Mouse (Mus musculus) lung, postnatal 0 days (tissue): ENCODE data around the gene Fam71f1. TPM values are rescaled to one million over a fixed set of nuclear protein-coding genes. Genes with fewer than 3 reads are reported as not detected.

Source experiments
- ATAC-seq: fragments of 200-750 bp; cut with Nextera tagmentation; 2 replicates; pipeline ENCODE4 v1.8.0; 2017; ENCODE audit warnings: moderate library complexity
- DNase-seq: peaks from one replicate; pipeline ENCODE4 v3.0.0-alpha.2; 2016; ENCODE audit warnings: low spot score
- H3K27ac ChIP-seq: fragments of 300-500 bp; sonication (generic); 2 replicates; pipeline ENCODE4 v1.5.1; 2014; ENCODE audit warnings: antibody characterized with exemption, mild to moderate bottlenecking, low read length, mixed read lengths
- H3K27me3 ChIP-seq: fragments of 300-500 bp; sonication (generic); replicated peaks from 2 replicates; pipeline ENCODE4 v1.6.1; 2014; ENCODE audit warnings: low read length, mixed read lengths; ENCODE audit not compliant: insufficient read depth
- H3K36me3 ChIP-seq: fragments of 300-500 bp; sonication (generic); 2 replicates; pipeline ENCODE4 v1.6.1; 2014; ENCODE audit warnings: low read length, mixed read lengths; ENCODE audit not compliant: insufficient read depth
- H3K4me1 ChIP-seq: fragments of 300-500 bp; sonication (generic); 2 replicates; pipeline ENCODE4 v1.6.1; 2014; ENCODE audit warnings: antibody characterized with exemption, low read depth, low read length, mixed read lengths; ENCODE audit not compliant: insufficient read depth
- H3K4me2 ChIP-seq: fragments of 300-500 bp; sonication (generic); replicated peaks from 2 replicates; pipeline ENCODE4 v1.6.1; 2014; ENCODE audit warnings: low read depth, mild to moderate bottlenecking, low read length, moderate library complexity, mixed read lengths
- H3K4me3 ChIP-seq: fragments of 300-500 bp; sonication (generic); 2 replicates; pipeline ENCODE4 v1.5.1; 2014; ENCODE audit warnings: low read depth, low read length
- H3K9ac ChIP-seq: fragments of 300-500 bp; sonication (generic); replicated peaks from 2 replicates; pipeline ENCODE4 v1.6.1; 2014; ENCODE audit warnings: low read depth, mild to moderate bottlenecking
- H3K9me3 ChIP-seq: fragments of 300-500 bp; sonication (generic); 2 replicates; pipeline ENCODE4 v1.6.1; 2016; ENCODE audit warnings: low read length, mixed read lengths
- CTCF ChIP-seq: IDR thresholded peaks from 2 replicates; pipeline ENCODE4 v1.5.1; 2016; ENCODE audit warnings: antibody characterized with exemption, mild to moderate bottlenecking
- EP300 ChIP-seq: IDR thresholded peaks from 2 replicates; pipeline ENCODE4 v1.6.1; 2016; ENCODE audit warnings: antibody characterized with exemption, mild to moderate bottlenecking, control low read depth
- WGBS: fragments of 180-500 bp; shearing (Covaris S2); extraction: QIAGEN DNeasy Blood & Tissue Kit; methylation state at CpG from one replicate; pipeline ENCODE4 v1.1.7; 2014; 5-methylcytosine and 5-hydroxymethylcytosine counted together
- polyA plus RNA-seq: library from polyadenylated mRNA; unstranded; fragments of >200 nt; fragmentation: Nextera tagmentation; extraction: Ambion mirVana; gene quantifications from 2 replicates; pipeline ENCODE4 v1.2.1, GENCODE M21; 2015

Gene Fam71f1
- polyA plus RNA-seq, 1 experiment from 2014 or later: not detected

GRCm38 (mm10) chr6:29362246-29363128, 43.5 kb downstream of the Fam71f1 start:
- Histone ChIP-seq H3K9me3 (no peaks in the 10 kb centered on the region), H3K27me3 (no peaks in the 10 kb centered on the region), H3K36me3 (peaks cover 22% of the 10 kb centered on the region), H3K4me2 (no peak overlapping the region), H3K4me1 (no peaks in the 10 kb centered on the region), H3K27ac (0 out of 2 replicates have a peak overlapping the region, but pooled peaks have one; percentile 17), H3K9ac (no peak overlapping the region), H3K4me3 (no peak overlapping the region)
- TF ChIP-seq CTCF (peak; percentile 60), EP300 (no peak)
- ATAC-seq (peak; percentile 84), DNase-seq (peak; percentile 68)
- 52% methylated on average over 7 of the region's 7 CpGs for WGBS

GRCm38 (mm10) chr6:29363129-29363515, 44.2 kb downstream of the Fam71f1 start:
- Histone ChIP-seq H3K27ac (0 out of 2 replicates have a peak overlapping the region, but pooled peaks have one; percentile 17), H3K9me3 (no peaks in the 10 kb centered on the region), H3K36me3 (peaks cover 18% of the 10 kb centered on the region), H3K9ac (no peak overlapping the region), H3K27me3 (no peaks in the 10 kb centered on the region), H3K4me2 (no peak overlapping the region), H3K4me1 (no peaks in the 10 kb centered on the region), H3K4me3 (no peak overlapping the region)
- DNase-seq: no peak
- ATAC-seq: no peak
- TF ChIP-seq EP300: no peak
- TF ChIP-seq CTCF: no peak
- 79% methylated on average over 3 of the region's 3 CpGs for WGBS

- 91% methylated on average over 1 of the region's 1 CpGs for WGBS
- H3K36me3 ChIP-seq: peaks cover 10% of the 10 kb centered on the region; the same call in 1 of the 2 replicates
- H3K9ac ChIP-seq: no peak overlapping the region
These were observed 46.3 kb downstream of the Fam71f1 start for GRCm38 (mm10) chr6:29365277-29365676.

GRCm38 (mm10) chr6:29377386-29377785, 58.4 kb downstream of the Fam71f1 start:
- 85% methylated on average over 4 of the region's 4 CpGs for WGBS
- no peak for ATAC-seq

More at GRCm38 (mm10) chr6:29365277-29365676, 46.3 kb downstream of the Fam71f1 start:
- no peaks in the 10 kb centered on the region for H3K27me3 ChIP-seq
- no peaks in the 10 kb centered on the region for H3K9me3 ChIP-seq
- ATAC-seq (no peak), DNase-seq (no peak)
- no peak for TF ChIP-seq CTCF
- no peak for TF ChIP-seq EP300
- no peak overlapping the region for H3K27ac ChIP-seq
- no peak overlapping the region for H3K4me3 ChIP-seq
- no peak overlapping the region for H3K4me2 ChIP-seq
- no peaks in the 10 kb centered on the region for H3K4me1 ChIP-seq

GRCm38 (mm10) chr6:29378678-29379077, 59.7 kb downstream of the Fam71f1 start:
- Histone ChIP-seq H3K27me3 (no peaks in the 10 kb centered on the region), H3K4me2 (no peak overlapping the region), H3K9ac (no peak overlapping the region), H3K9me3 (no peaks in the 10 kb centered on the region), H3K4me3 (no peak overlapping the region), H3K4me1 (no peaks in the 10 kb centered on the region), H3K27ac (no peak overlapping the region), H3K36me3 (peaks cover 9% of the 10 kb centered on the region; the same call in 1 of the 2 replicates)
- ATAC-seq: no peak
- no peak for DNase-seq
- TF ChIP-seq CTCF (no peak), EP300 (no peak)
- 92% methylated on average over 10 of the region's 10 CpGs for WGBS

More at GRCm38 (mm10) chr6:29377386-29377785, 58.4 kb downstream of the Fam71f1 start:
- Histone ChIP-seq H3K9ac (no peak overlapping the region), H3K4me3 (no peak overlapping the region), H3K4me1 (no peaks in the 10 kb centered on the region), H3K9me3 (no peaks in the 10 kb centered on the region), H3K27ac (no peak overlapping the region), H3K36me3 (peaks cover 19% of the 10 kb centered on the region; the same call in 1 of the 2 replicates), H3K4me2 (no peak overlapping the region), H3K27me3 (no peaks in the 10 kb centered on the region)
- no peak for TF ChIP-seq CTCF
- no peak for TF ChIP-seq EP300
- DNase-seq: no peak

- Histone ChIP-seq H3K9me3 (no peaks in the 10 kb centered on the region), H3K4me1 (no peaks in the 10 kb centered on the region), H3K27me3 (no peaks in the 10 kb centered on the region), H3K27ac (no peak overlapping the region), H3K9ac (no peak overlapping the region), H3K36me3 (peaks cover 6% of the 10 kb centered on the region; the same call in 1 of the 2 replicates), H3K4me3 (no peak overlapping the region), H3K4me2 (no peak overlapping the region)
- DNase-seq (no peak), ATAC-seq (no peak)
- 86% methylated on average over 6 of the region's 6 CpGs for WGBS
- TF ChIP-seq CTCF (no peak), EP300 (no peak)
These were observed 61.0 kb downstream of the Fam71f1 start for GRCm38 (mm10) chr6:29379954-29380353.
